Mouse (Mus musculus) liver, embryonic 15.5 days (tissue): Measurements from ENCODE around the gene Slc33a1. TPM values are rescaled to one million over a fixed set of nuclear protein-coding genes. Genes with fewer than 3 reads are reported as not detected.
A peak's percentile ranks its signal among the peaks of the same experiment; 100 is the strongest.

Experiments used
- ATAC-seq: fragments of 200-750 bp; cut with Nextera tagmentation; 2 replicates; pipeline ENCODE4 v1.8.0; 2017; ENCODE audit warnings: moderate number of reproducible peaks, mild to moderate bottlenecking, moderate library complexity; ENCODE audit not compliant: insufficient read depth
- H3K27ac ChIP-seq: fragments of 300-500 bp; sonication (generic); replicated peaks from 2 replicates; pipeline ENCODE4 v1.5.1; 2015; ENCODE audit warnings: mild to moderate bottlenecking, inconsistent platforms
- H3K27me3 ChIP-seq: fragments of 300-500 bp; sonication (generic); 2 replicates; pipeline ENCODE4 v1.6.1; 2015; ENCODE audit warnings: mild to moderate bottlenecking, inconsistent platforms
- H3K36me3 ChIP-seq: fragments of 300-500 bp; sonication (generic); replicated peaks from 2 replicates; pipeline ENCODE4 v1.6.1; 2015; ENCODE audit warnings: moderate library complexity, mild to moderate bottlenecking, inconsistent platforms
- H3K4me1 ChIP-seq: fragments of 300-500 bp; sonication (generic); replicated peaks from 2 replicates; pipeline ENCODE4 v1.6.1; 2015; ENCODE audit warnings: inconsistent platforms
- H3K4me2 ChIP-seq: fragments of 300-500 bp; sonication (generic); 2 replicates; pipeline ENCODE4 v1.6.1; 2015; ENCODE audit warnings: moderate library complexity, mild to moderate bottlenecking, inconsistent platforms
- H3K4me3 ChIP-seq: fragments of 300-500 bp; sonication (generic); replicated peaks from 2 replicates; pipeline ENCODE4 v1.5.1; 2015; ENCODE audit warnings: mild to moderate bottlenecking, inconsistent platforms
- H3K9ac ChIP-seq: fragments of 300-500 bp; sonication (generic); 2 replicates; pipeline ENCODE4 v1.6.1; 2015; ENCODE audit warnings: moderate library complexity, mild to moderate bottlenecking, inconsistent platforms
- H3K9me3 ChIP-seq: fragments of 300-500 bp; sonication (generic); replicated peaks from 2 replicates; pipeline ENCODE4 v1.6.1; 2016; ENCODE audit warnings: inconsistent platforms
- WGBS: fragments of 180-500 bp; shearing (Covaris S2); methylation state at CpG from one replicate; pipeline ENCODE4 v1.1.7; 2015; ENCODE audit warnings: mixed read lengths; ENCODE audit not compliant: insufficient replicate concordance; 5-methylcytosine and 5-hydroxymethylcytosine counted together
- polyA plus RNA-seq: library from polyadenylated mRNA; unstranded; fragments of >200 nt; fragmentation: Nextera tagmentation; extraction: Ambion mirVana; gene quantifications from 2 replicates; pipeline ENCODE4 v1.2.1, GENCODE M21; 2015

The Slc33a1 gene
- polyA plus RNA-seq, 1 experiment from 2014 or later: 11.0 TPM

DNA sequence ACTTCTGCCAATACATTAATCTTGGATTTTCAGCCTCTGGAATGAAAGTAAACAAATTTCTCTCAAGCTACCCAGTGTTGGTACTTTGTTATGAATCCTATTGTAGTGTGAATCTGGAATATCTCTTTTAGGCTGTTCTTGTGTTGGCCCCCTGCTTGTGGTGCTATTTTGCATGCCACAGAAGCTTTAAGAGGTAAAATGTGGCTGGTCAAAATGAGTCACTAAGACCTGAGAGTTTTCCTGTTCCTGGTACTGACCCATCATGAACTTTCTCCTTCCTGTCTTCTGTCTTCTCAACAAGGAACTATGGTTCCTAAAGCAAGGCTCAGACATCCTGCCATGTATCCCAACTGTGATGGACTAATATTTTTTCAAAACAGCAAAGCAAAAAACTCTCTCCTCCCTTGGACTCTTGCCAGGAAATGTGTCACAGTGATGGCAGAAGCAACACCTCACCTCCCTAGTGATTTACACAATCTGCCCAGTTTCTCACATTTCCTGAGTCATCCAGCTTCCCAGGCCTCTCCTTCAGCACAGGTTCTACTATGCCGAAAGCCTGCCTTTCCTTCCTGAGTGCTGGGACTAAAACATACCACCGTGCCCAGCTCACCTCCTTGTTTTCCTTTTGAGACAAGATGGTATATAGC, 23.2 kb downstream of the Slc33a1 start:
- Histone ChIP-seq H3K4me3 (no peak overlapping the region), H3K9ac (no peak overlapping the region), H3K4me1 (no peaks in the 10 kb centered on the region), H3K4me2 (no peak overlapping the region), H3K36me3 (peaks cover 9% of the 10 kb centered on the region; the same call in 1 of the 2 replicates), H3K9me3 (no peaks in the 10 kb centered on the region), H3K27ac (no peak overlapping the region), H3K27me3 (no peaks in the 10 kb centered on the region)
- ATAC-seq: no peak
- WGBS: 66% methylated on average over 2 of the region's 2 CpGs

DNA sequence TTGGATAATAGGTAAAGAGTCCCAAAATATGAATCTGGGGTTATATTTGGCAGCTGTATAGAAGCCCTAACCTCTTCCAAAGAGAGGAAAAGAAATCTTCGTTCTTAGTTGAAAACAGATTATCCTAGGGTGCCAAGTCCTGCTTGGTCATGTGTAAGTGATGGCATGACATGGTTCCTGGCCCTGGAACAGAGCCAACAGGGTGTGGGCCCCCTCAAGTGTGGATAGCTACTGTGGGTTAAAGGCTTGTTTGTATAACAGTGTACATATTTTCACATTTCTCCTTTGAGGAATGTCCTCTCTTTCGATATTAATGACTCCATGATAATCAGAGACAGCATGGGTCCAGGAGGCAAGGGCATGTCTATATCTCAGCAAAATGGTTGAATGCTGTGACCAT, 25.6 kb downstream of the Slc33a1 start:
- H3K27ac ChIP-seq: no peak overlapping the region
- no peaks in the 10 kb centered on the region for H3K27me3 ChIP-seq
- 71% methylated on average over 2 of the region's 2 CpGs for WGBS
- H3K4me3 ChIP-seq: no peak overlapping the region
- peaks cover 3% of the 10 kb centered on the region; the same call in 1 of the 2 replicates for H3K36me3 ChIP-seq
- H3K9ac ChIP-seq: no peak overlapping the region
- no peaks in the 10 kb centered on the region for H3K9me3 ChIP-seq
- H3K4me1 ChIP-seq: no peaks in the 10 kb centered on the region
- no peak for ATAC-seq
- H3K4me2 ChIP-seq: no peak overlapping the region

DNA sequence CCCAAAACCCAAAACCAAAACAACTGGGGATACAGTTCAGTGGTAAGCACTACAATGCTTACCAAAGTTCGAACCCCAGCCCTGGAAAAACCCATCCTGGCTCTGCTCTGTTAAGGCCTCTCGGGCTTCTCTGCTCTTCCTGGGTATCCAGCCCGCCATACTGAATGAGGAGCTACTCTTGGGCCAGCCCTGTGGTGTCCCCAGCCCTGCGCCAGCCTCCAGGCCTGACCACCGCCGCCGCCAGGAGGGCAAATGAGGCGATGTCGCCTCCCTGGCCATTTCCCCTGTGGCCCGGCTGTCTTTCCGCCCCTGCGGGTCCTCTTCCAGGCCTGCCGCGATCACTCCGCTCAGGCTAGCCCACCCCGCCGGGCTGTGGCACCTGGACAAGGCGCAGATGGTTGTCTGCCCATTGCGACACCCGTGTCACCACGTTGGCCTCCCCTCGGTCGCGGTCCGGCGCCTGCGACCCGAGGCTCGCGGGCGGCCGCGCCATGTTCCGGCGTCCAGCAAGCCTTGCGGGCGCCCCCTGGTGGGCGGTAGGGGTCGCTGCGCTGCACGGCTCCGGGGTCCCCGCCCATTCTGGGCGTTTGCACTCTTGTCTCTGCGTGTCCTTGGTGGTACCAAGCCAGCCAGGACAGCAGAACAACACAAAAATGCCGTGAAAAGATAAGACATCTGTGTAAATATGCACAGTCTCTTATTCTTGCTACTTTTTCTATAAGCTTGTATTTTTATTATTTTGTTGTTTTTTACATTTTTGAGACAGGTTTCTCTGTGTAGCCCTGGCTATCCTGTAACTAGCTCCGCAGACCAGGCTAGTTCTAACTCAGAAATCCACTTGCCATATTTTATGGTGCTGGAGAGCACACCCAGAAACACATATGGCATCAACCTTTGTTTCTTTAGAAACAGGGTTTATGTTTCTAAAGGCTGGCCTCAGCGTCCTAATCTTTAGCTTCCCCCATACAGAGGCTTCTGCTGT, 35.4 kb downstream of the Slc33a1 start, which contains the start of gene E130311K13Rik:
Gene E130311K13Rik, minus strand, starts transcription at position 595 of the 982 bp plus-strand sequence.
- H3K9me3 ChIP-seq: no peaks in the 10 kb centered on the region
- peak within 1 kb of the TSS; percentile 71 for H3K4me3 ChIP-seq
- H3K27me3 ChIP-seq: no peaks in the 10 kb centered on the region
- peak within 1 kb of the TSS; percentile 75 for H3K9ac ChIP-seq
- peaks cover 8% of the 10 kb centered on the region for H3K4me1 ChIP-seq
- H3K4me2 ChIP-seq: peak within 1 kb of the TSS; percentile 86
- H3K27ac ChIP-seq: peak within 1 kb of the TSS; percentile 51
- no peaks in the 10 kb centered on the region for H3K36me3 ChIP-seq
- 5% methylated on average over 48 of the region's 48 CpGs for WGBS
- ATAC-seq: peak; percentile 91

DNA sequence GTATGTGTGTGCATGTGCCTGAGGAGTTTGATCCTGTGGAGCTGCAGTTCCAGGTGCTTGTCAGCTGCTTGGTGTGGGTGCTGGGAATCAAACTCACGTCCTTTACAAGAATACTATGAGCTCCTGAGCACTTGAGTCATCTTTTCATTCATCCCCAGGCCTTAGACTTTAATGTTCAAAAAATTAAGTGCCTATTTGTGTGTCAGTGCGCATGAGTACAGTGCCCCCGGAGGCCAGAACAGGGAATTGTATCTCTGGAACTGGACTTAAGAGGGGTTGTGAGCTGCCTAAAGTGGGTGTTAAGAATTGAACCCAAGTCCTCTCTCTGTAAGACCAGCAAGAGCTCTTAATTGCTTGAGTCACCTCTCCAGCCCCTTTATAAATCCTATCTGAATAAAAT, 44.9 kb downstream of the Slc33a1 start:
- no peak overlapping the region for H3K4me3 ChIP-seq
- H3K27ac ChIP-seq: no peak overlapping the region
- no peaks in the 10 kb centered on the region for H3K27me3 ChIP-seq
- 51% methylated on average over 3 of the region's 3 CpGs for WGBS
- no peak overlapping the region for H3K9ac ChIP-seq
- H3K4me2 ChIP-seq: no peak overlapping the region
- no peak for ATAC-seq
- H3K36me3 ChIP-seq: no peaks in the 10 kb centered on the region
- no peaks in the 10 kb centered on the region for H3K4me1 ChIP-seq
- no peaks in the 10 kb centered on the region for H3K9me3 ChIP-seq

DNA sequence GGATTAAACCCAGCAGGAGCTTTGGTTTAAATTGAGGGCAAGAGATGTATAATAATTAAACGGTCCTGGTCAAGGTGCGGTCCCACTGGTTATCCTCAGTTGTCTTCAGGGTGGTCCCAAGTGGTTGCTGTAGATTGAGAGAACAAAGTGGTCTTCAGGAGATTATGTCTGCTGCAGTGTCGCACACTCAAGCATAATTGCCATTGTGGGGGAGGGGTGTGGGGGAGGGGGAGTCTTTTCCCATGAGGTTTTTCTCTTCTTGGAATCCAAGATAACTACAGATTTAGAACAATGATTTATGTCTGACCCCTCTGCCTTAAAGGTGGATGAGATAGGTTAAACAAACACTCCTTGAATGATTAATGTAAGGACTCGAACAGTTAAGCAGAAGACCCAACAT, 54.3 kb downstream of the Slc33a1 start:
- Histone ChIP-seq H3K9me3 (no peaks in the 10 kb centered on the region), H3K4me2 (no peak overlapping the region), H3K9ac (no peak overlapping the region), H3K4me3 (no peak overlapping the region), H3K27ac (no peak overlapping the region), H3K36me3 (no peaks in the 10 kb centered on the region), H3K27me3 (peaks cover 5% of the 10 kb centered on the region), H3K4me1 (no peaks in the 10 kb centered on the region)
- 64% methylated on average over 4 of the region's 4 CpGs for WGBS
- no peak for ATAC-seq

DNA sequence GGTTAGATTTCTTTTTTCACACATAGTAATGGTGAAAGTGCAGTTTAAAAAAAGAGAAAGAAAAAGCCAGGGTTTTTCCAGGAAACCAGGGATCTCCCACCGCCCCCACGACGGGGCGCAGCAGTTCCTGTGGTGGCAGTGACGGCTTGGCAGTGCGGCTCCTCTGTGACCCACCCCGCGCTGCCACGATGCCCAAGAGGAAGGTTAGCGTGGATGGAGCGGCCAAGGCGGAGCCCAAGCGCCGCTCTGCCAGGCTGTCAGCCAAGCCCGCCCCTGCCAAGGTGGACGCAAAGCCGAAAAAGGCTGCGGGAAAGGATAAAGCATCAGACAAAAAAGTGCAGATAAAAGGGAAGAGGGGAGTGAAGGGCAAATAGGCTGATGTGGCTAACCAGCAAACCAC, 59.3 kb downstream of the Slc33a1 start:
- no peak overlapping the region for H3K9ac ChIP-seq
- H3K9me3 ChIP-seq: no peaks in the 10 kb centered on the region
- H3K36me3 ChIP-seq: no peaks in the 10 kb centered on the region
- ATAC-seq: no peak
- H3K27ac ChIP-seq: no peak overlapping the region
- 2% methylated on average over 18 of the region's 18 CpGs for WGBS
- no peaks in the 10 kb centered on the region for H3K4me1 ChIP-seq
- H3K4me2 ChIP-seq: peak overlapping the region; percentile 50
- H3K27me3 ChIP-seq: peaks cover 18% of the 10 kb centered on the region
- H3K4me3 ChIP-seq: peak overlapping the region; percentile 15; the same call in 1 of the 2 replicates

DNA sequence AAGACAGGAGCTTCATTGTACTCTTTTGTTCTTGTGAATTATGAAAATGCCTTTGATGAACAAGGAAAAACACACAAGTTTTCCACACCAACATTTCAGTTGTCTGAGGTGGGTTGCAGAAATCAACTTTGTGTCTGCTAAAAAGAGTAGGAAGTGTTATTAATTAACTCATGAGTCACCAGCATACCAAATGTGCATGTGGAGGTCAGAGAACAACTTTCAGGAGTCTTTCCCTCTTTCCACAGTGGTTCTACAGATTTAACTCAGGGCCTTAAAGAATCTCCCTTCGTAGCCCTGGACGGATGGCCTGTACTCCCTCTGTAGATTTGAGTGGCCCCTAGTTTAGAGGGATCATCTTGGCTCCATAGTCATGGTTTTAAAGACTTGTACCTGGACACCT, 60.4 kb downstream of the Slc33a1 start:
- no peak overlapping the region for H3K9ac ChIP-seq
- peaks cover 29% of the 10 kb centered on the region for H3K27me3 ChIP-seq
- no peak for ATAC-seq
- no peaks in the 10 kb centered on the region for H3K9me3 ChIP-seq
- no peaks in the 10 kb centered on the region for H3K4me1 ChIP-seq
- no peak overlapping the region for H3K4me3 ChIP-seq
- no peak overlapping the region for H3K4me2 ChIP-seq
- no peak overlapping the region for H3K27ac ChIP-seq
- WGBS: 55% methylated on average over 2 of the region's 2 CpGs
- no peaks in the 10 kb centered on the region for H3K36me3 ChIP-seq

DNA sequence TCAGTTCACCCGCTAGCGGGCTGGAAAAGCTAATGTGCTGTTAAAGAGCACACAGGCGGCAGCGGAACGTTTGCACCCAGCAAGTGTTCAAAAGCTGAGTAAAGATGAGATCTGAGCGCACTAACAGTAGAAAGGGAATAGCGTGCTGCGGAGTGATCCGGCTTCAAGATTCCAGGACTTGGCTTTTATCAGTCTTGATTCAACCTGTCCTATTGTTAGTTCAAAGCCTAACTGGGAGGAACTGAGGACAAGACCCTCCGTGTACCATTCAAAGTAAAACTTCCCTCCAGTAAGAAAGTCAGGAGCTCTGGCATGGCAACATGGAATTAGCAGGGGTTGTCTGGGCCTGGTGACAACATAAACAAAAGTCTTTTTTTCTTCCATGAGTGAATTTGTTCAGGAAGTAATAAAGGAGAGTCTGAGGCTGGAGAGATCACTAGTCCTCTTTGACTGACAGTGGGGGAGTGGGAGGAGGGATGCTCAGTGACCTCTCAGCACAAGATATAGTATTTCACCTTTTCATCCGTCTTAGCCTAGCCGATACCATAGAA, 64.5 kb downstream of the Slc33a1 start:
- no peak overlapping the region for H3K4me3 ChIP-seq
- ATAC-seq: no peak
- 10% methylated on average over 12 of the region's 12 CpGs for WGBS
- no peak overlapping the region for H3K27ac ChIP-seq
- H3K4me1 ChIP-seq: 0 out of 2 replicates have a peak, but pooled peaks cover 5% of the 10 kb centered on the region
- peaks cover 36% of the 10 kb centered on the region for H3K27me3 ChIP-seq
- no peak overlapping the region for H3K9ac ChIP-seq
- no peaks in the 10 kb centered on the region for H3K36me3 ChIP-seq
- no peaks in the 10 kb centered on the region for H3K9me3 ChIP-seq
- H3K4me2 ChIP-seq: peak overlapping the region; percentile 74

DNA sequence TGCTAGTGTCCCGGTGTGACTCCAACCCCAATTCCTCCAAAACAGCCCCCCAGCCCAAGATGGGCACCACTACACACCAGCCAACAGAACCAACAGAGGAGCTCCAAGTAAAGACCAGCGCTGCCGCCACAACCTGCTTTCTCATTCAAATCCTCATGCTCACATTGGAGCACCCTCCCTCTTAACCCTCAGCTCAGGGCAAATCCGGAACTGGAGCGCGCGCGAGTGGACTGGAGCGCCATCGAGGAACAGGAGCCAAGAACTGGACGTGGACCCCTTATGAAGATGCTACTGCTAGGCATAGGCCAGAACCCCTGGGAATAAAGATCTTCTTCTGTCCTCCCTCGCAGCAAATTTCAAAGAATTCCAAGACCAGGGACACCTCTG, 65.3 kb downstream of the Slc33a1 start, which contains the start of gene Plch1:
Gene Plch1, minus strand, starts transcription at position 164 of the 387 bp plus-strand sequence.
- under 1% methylated on average over 12 of the region's 12 CpGs for WGBS
- Histone ChIP-seq H3K4me1 (0 out of 2 replicates have a peak, but pooled peaks cover 5% of the 10 kb centered on the region), H3K27me3 (peaks cover 31% of the 10 kb centered on the region), H3K27ac (no peak within 1 kb of the TSS), H3K4me2 (peak within 1 kb of the TSS; percentile 74), H3K36me3 (no peaks in the 10 kb centered on the region), H3K9ac (no peak within 1 kb of the TSS), H3K9me3 (no peaks in the 10 kb centered on the region), H3K4me3 (peak within 1 kb of the TSS; percentile 46)
- ATAC-seq: 0 out of 2 replicates have a peak, but pooled peaks have one; percentile 22

DNA sequence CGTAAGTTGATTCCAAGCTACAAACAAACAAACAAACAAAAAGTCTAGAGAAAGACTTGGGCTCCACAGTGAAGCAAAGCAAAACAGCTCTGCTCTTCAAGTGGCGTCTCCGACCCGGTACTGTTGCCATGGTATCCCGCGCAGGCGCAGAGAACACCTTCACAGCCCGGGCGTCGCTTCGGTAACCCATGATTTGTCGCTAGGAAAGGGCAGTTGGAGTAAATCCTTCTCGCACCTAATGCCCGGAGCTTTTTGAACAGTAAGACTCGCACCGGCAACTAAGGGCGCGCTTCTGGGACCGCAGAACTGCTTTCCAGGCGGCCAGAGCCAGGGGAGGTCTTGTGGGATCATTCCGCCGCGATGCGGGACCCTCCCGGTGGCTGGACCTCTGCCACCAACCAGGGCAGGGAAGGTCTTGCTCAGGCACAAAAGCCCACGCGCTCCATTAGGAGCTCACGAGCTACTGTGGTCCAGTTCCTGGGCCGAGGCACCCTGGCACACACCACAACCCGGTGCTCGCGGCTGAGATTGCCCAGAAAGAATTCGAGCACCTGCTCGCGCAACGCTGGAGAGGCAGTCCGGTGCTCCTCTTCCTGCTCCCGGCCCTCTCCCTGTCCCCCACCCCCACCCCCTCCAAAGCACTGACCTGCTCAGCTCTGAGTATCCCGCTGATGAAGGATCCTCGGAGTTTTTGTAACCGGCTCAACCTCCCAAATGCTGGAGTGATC, 65.8 kb downstream of the Slc33a1 start:
- H3K36me3 ChIP-seq: no peaks in the 10 kb centered on the region
- WGBS: under 1% methylated on average over 41 of the region's 41 CpGs
- H3K27ac ChIP-seq: no peak overlapping the region
- peak overlapping the region; percentile 46 for H3K4me3 ChIP-seq
- peaks cover 28% of the 10 kb centered on the region for H3K27me3 ChIP-seq
- peak overlapping the region; percentile 74 for H3K4me2 ChIP-seq
- no peaks in the 10 kb centered on the region for H3K9me3 ChIP-seq
- ATAC-seq: peak; percentile 28; the same call in 1 of the 2 replicates
- no peak overlapping the region for H3K9ac ChIP-seq
- H3K4me1 ChIP-seq: 0 out of 2 replicates have a peak, but pooled peaks cover 5% of the 10 kb centered on the region
